Mouse (Mus musculus) limb, embryonic 11.5 days (tissue): Measurements from ENCODE around the gene Prrt4. TPM values are rescaled to one million over a fixed set of nuclear protein-coding genes. Genes with fewer than 3 reads are reported as not detected.

Experiments
- ATAC-seq: fragments of 200-750 bp; cut with Nextera tagmentation; 2 replicates; pipeline ENCODE4 v1.8.0; 2017; ENCODE audit warnings: low read depth; ENCODE audit not compliant: insufficient number of reproducible peaks, low FRiP score, low TSS enrichment
- DNase-seq: peaks from one replicate; pipeline ENCODE4 v3.0.0-alpha.2; 2015; ENCODE audit warnings: low spot score
- H3K27ac ChIP-seq: fragments of 300-500 bp; sonication (generic); replicated peaks from 2 replicates; pipeline ENCODE4 v1.5.1; 2014; ENCODE audit warnings: low read depth, mild to moderate bottlenecking, low read length
- H3K27me3 ChIP-seq: fragments of 300-500 bp; sonication (generic); 2 replicates; pipeline ENCODE4 v1.6.1; 2014; ENCODE audit warnings: mild to moderate bottlenecking, low read length, mixed read lengths; ENCODE audit not compliant: control insufficient read depth, insufficient read depth
- H3K36me3 ChIP-seq: fragments of 300-500 bp; sonication (generic); 2 replicates; pipeline ENCODE4 v1.6.1; 2014; ENCODE audit warnings: mild to moderate bottlenecking, low read length, moderate library complexity, mixed read lengths; ENCODE audit not compliant: control insufficient read depth, insufficient read depth
- H3K4me1 ChIP-seq: fragments of 300-500 bp; sonication (generic); 2 replicates; pipeline ENCODE4 v1.6.1; 2014; ENCODE audit warnings: low read length, mixed read lengths; ENCODE audit not compliant: control insufficient read depth, insufficient read depth
- H3K4me2 ChIP-seq: fragments of 300-500 bp; sonication (generic); 2 replicates; pipeline ENCODE4 v1.6.1; 2014; ENCODE audit warnings: low read depth, mild to moderate bottlenecking, moderate library complexity; ENCODE audit not compliant: severe bottlenecking
- H3K4me3 ChIP-seq: fragments of 300-500 bp; sonication (generic); 2 replicates; pipeline ENCODE4 v1.5.1; 2014; ENCODE audit warnings: low read depth, low read length
- H3K9ac ChIP-seq: fragments of 300-500 bp; sonication (generic); 2 replicates; pipeline ENCODE4 v1.6.1; 2014; ENCODE audit warnings: mild to moderate bottlenecking, low read length
- H3K9me3 ChIP-seq: fragments of 300-500 bp; sonication (generic); 2 replicates; pipeline ENCODE4 v1.6.1; 2016; ENCODE audit warnings: low read length; ENCODE audit not compliant: control insufficient read depth
- WGBS: fragments of 180-500 bp; shearing (Covaris S2); extraction: QIAGEN DNeasy Blood & Tissue Kit; methylation state at CpG from one replicate; pipeline ENCODE4 v1.1.7; 2014; 5-methylcytosine and 5-hydroxymethylcytosine counted together
- polyA plus RNA-seq: library from polyadenylated mRNA; unstranded; fragments of >200 nt; fragmentation: Nextera tagmentation; extraction: Ambion mirVana; gene quantifications from 2 replicates; pipeline ENCODE4 v1.2.1, GENCODE M21; 2014

Gene Prrt4
- polyA plus RNA-seq, 1 experiment from 2014 or later, result 1.2 TPM

DNA sequence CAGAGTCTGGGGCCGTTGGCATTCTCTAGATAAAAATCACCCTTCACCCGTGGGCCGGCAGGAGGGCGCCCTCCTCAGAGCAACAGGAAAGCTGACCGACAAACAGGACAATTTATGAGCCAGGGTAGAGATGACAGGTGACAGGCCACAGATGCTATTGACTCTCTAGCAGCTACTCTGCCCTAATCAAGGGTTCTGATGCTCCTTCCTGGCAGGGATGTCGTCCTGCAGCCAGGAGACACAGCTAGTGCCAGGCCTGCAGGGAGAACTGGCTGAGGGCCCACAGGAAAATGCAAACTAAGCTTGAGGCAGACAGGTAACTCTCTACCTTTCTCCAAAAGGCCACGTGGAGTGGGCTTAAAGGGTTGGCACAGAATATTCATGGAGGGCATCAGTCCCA is 31.8 kb upstream of the Prrt4 start:
- Histone ChIP-seq H3K27ac (no peak overlapping the region), H3K9me3 (no peaks in the 10 kb centered on the region), H3K27me3 (peaks cover 21% of the 10 kb centered on the region), H3K9ac (peak overlapping the region; percentile 76), H3K4me1 (peaks cover 10% of the 10 kb centered on the region), H3K4me3 (peak overlapping the region; percentile 59), H3K36me3 (no peaks in the 10 kb centered on the region), H3K4me2 (peak overlapping the region; percentile 87)
- ATAC-seq (no peak), DNase-seq (no peak)
- 18% methylated on average over 7 of the region's 7 CpGs for WGBS

DNA sequence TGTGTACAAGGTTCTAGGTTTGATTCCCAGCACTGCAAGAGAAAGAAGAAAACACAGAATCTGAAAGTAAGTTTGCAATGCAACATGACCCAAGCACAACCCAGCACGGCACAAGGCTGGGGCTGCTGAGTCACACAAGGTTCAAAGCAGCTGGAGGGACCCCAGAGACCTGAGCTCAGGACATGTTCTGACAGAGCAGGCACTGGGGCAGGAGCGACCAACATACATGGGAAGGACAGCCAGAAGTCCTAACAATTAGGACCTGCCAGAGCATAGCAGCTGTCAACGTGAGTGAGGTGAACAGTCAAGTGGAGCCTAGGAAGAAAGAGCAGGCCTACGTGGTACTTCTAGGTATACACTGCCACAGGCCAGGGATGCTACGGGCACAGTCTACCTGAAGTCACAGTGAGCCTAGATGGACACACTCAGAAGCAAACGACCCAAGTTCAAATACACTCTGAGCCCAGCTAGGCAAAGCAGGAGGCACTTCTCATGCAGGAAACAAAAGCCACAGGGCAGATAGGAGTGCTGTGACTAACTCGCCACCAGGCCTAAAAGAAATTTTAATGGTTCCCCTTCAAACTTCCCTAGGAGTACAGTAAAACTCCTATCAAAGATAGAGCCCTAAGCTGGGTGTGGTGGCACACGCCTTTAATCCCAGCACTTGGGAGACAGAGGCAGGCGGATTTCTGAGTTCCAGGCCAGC is 31.0 kb upstream of the Prrt4 start:
- 78% methylated on average over 9 of the region's 9 CpGs for WGBS
- DNase-seq, result no peak

DNA sequence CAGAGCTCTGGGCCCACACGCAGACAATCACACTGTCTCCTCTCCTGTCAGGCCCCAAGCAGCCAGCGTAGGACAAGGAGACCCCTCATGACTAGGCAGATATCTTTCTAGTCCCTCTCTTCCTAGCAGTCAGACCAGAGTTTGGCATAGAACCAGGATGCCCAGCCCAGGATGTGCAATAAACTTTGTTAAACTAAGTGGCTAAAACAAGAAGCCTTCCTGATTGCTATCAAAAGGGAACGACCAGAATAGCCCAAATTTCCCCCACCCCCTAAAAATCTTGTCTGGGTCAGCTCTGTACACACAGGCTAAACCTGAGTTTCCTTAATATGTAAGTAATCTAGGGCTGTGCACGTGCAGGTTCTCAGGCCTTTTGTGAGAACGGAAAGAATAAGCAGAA is 28.8 kb upstream of the Prrt4 start:
- H3K27ac ChIP-seq, result no peak overlapping the region
- DNase-seq, result no peak
- no peak overlapping the region for H3K4me3 ChIP-seq
- H3K9ac ChIP-seq, result no peak overlapping the region
- no peaks in the 10 kb centered on the region; the same call in 1 of the 2 replicates for H3K36me3 ChIP-seq
- no peak for ATAC-seq
- H3K4me2 ChIP-seq, result no peak overlapping the region
- no peaks in the 10 kb centered on the region for H3K27me3 ChIP-seq
- H3K9me3 ChIP-seq, result no peaks in the 10 kb centered on the region
- peaks cover 6% of the 10 kb centered on the region; the same call in 1 of the 2 replicates for H3K4me1 ChIP-seq
- 88% methylated on average over 5 of the region's 5 CpGs for WGBS

More for the DNA sequence above, 31.0 kb upstream of the Prrt4 start:
- peaks cover 10% of the 10 kb centered on the region for H3K4me1 ChIP-seq
- H3K4me3 ChIP-seq, result no peak overlapping the region
- no peak overlapping the region for H3K4me2 ChIP-seq
- peaks cover 16% of the 10 kb centered on the region for H3K27me3 ChIP-seq
- no peaks in the 10 kb centered on the region for H3K9me3 ChIP-seq
- no peak overlapping the region for H3K9ac ChIP-seq
- no peak for ATAC-seq
- no peaks in the 10 kb centered on the region; the same call in 1 of the 2 replicates for H3K36me3 ChIP-seq
- no peak overlapping the region for H3K27ac ChIP-seq

DNA sequence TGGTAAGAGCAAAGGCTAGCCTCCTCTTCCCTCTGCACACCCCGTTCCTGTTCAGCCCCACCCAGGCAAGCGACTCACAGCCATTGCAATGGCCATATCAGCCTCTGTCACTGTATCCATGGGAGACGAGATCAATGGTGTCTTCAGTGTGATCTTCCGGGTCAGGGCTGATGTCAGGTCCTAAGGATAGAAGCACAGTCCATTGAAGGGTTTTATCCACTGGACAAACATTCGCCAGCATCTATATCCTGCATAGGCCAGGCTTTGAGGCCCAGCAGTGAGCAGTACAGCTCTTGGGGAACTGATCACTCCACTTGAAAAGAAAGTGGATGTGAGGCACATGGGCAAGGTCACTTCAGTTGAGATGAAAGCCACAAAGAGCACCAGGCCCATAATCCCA is 27.6 kb upstream of the Prrt4 start:
- DNase-seq (no peak), ATAC-seq (no peak)
- 92% methylated on average over 5 of the region's 5 CpGs for WGBS
- Histone ChIP-seq H3K9ac (no peak overlapping the region), H3K4me2 (no peak overlapping the region), H3K27ac (no peak overlapping the region), H3K4me3 (no peak overlapping the region), H3K36me3 (peaks cover 2% of the 10 kb centered on the region; the same call in 1 of the 2 replicates), H3K9me3 (no peaks in the 10 kb centered on the region), H3K4me1 (peaks cover 6% of the 10 kb centered on the region; the same call in 1 of the 2 replicates), H3K27me3 (no peaks in the 10 kb centered on the region)

DNA sequence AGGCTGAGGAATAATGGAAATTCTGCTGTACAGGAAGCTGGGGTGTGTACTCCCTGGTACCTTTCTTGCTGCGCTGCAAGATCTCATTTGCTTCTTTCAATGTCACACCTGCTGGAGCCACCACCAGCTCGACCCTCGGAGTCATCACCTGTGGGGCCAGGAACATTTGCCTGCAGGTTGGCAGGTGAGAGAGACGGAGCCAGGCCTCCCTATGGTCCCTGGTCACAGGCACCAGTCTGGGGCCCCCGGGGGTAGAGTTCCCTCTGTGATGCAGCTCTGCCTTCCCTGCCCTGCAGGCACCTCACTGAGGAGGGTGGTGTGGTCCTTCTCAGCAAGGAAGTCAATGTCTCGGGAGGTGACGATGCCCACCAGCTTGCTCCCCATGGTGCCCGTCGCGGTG is 26.6 kb upstream of the Prrt4 start:
- Histone ChIP-seq H3K4me3 (no peak overlapping the region), H3K4me1 (peaks cover 2% of the 10 kb centered on the region; the same call in 1 of the 2 replicates), H3K9me3 (no peaks in the 10 kb centered on the region), H3K27ac (no peak overlapping the region), H3K36me3 (peaks cover 2% of the 10 kb centered on the region; the same call in 1 of the 2 replicates), H3K4me2 (no peak overlapping the region), H3K27me3 (no peaks in the 10 kb centered on the region), H3K9ac (no peak overlapping the region)
- DNase-seq (no peak), ATAC-seq (no peak)
- WGBS, result 95% methylated on average over 10 of the region's 10 CpGs

DNA sequence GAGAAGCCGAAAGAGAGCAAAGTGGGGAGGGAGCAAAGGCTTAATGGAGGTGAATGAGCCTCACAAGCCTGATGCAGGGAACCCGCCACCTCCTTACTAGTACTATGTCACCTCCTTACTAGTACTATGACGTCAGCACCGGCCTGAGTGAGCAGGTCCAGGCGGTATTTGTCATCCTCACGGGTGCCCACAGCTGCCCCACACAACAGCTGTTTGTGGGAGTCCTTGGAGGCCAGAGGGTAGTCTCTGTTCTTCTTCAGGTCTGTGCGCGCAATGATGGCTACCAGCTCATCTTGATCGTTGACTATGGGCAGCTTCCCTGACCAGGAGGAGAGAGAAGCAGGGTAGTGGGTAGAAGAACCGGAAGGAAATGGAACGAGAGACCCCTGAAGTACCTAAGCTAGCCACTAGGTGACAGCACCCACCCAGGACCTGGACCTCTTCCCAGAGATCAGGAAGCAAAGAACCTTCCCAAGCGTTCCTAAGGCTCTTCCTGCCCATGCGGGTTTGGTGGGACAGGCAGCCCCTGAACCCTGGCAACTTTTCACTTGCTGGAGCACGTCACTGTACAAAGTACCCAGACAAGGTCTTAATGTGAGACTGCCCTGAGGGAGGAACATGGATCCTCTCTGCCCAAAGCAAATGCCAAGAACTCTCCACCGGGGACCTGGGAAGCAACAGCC is 25.7 kb upstream of the Prrt4 start:
- H3K4me2 ChIP-seq, result no peak overlapping the region
- ATAC-seq, result no peak

DNA sequence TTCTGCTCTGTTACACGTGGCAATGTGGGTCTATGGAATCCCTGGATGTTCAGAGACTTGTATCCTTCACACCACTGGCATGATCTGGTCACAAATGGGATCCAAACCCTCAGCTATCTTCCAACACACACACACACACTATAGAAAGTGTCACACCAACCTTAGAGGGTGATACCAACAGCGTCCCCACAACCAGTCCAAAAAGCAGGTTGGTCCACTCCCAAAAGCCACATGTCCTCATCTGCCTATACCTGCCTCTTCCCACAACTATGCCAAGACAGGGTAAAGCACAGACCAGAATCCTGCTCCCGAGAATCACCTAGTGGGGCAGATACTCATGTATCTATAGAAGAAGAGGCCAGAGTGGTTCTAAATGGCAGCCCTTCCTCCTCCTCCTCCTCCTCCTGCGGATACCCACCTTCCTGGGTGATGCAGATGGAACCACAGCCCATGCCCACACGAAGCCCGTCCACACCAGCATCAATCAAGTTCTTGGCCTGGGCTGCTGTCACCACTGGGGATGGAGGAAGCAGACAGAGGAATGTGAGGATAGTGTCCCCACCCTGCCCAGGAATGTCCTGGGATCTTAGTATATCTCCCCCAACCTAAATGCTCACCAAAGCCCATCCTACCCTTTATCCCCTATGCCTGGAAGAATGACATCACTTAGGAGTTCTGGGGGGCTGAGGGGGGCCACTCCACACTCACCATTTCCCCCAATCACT is 24.6 kb upstream of the Prrt4 start:
- Histone ChIP-seq H3K27ac (no peak overlapping the region), H3K9ac (no peak overlapping the region), H3K4me2 (no peak overlapping the region), H3K4me1 (no peaks in the 10 kb centered on the region), H3K36me3 (peaks cover 2% of the 10 kb centered on the region; the same call in 1 of the 2 replicates), H3K27me3 (no peaks in the 10 kb centered on the region), H3K4me3 (no peak overlapping the region), H3K9me3 (no peaks in the 10 kb centered on the region)
- ATAC-seq (no peak), DNase-seq (no peak)
- 85% methylated on average over 6 of the region's 6 CpGs for WGBS

More for the DNA sequence above, 25.7 kb upstream of the Prrt4 start:
- Histone ChIP-seq H3K27me3 (no peaks in the 10 kb centered on the region), H3K36me3 (peaks cover 2% of the 10 kb centered on the region; the same call in 1 of the 2 replicates), H3K9ac (no peak overlapping the region), H3K27ac (no peak overlapping the region), H3K4me3 (no peak overlapping the region), H3K4me1 (no peaks in the 10 kb centered on the region), H3K9me3 (no peaks in the 10 kb centered on the region)
- WGBS, result 60% methylated on average over 15 of the region's 15 CpGs
- DNase-seq, result peak; percentile 79

DNA sequence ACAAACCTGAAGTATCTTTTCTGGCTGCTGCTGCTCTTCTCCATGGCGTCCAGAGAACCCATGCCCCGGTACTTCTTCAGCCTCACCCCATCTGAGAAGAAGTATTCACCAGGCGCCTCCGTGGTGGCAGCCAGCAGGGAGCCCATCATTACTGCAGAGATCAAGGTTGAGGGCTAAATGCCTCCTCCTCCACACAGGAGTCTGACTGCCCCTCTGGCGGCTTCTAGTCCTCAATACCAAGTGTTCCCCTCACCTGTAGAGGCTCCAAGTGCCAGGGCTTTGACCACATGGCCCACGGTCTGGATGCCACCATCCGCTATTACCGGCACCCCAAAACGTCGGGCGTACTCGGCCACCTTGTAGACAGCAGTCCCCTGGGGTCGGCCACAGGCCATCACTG is 23.7 kb upstream of the Prrt4 start:
- peaks cover 2% of the 10 kb centered on the region; the same call in 1 of the 2 replicates for H3K36me3 ChIP-seq
- no peaks in the 10 kb centered on the region for H3K27me3 ChIP-seq
- no peak overlapping the region for H3K27ac ChIP-seq
- no peaks in the 10 kb centered on the region for H3K4me1 ChIP-seq
- H3K4me3 ChIP-seq, result no peak overlapping the region
- no peak for ATAC-seq
- no peak overlapping the region for H3K9ac ChIP-seq
- DNase-seq, result no peak
- H3K9me3 ChIP-seq, result no peaks in the 10 kb centered on the region
- H3K4me2 ChIP-seq, result no peak overlapping the region
- 89% methylated on average over 13 of the region's 13 CpGs for WGBS
